Mouse (Mus musculus): ENCODE data around the gene Plbd1. TPM values are rescaled to one million over a fixed set of nuclear protein-coding genes. Genes with fewer than 3 reads are reported as not detected.

The Plbd1 gene
- polyA plus RNA-seq (2014; fragmentation: Illumina TruSeq; extraction: RNeasy Lipid Tissue Mini Kit (QIAGEN cat#74804); ENCODE audit: low read depth, low replicate concordance), result 22.2 TPM

GRCm38 (mm10) chr6:136661706-136662016, at the start of gene Plbd1:
Gene Plbd1, minus strand, starts transcription at chr6:136661928.

Other genes with a start within 250 kb of the Plbd1 start
- not detected for gene E330021D16Rik, start 246.4 kb downstream of the Plbd1 start, polyA plus RNA-seq (2014; fragmentation: Illumina TruSeq; extraction: RNeasy Lipid Tissue Mini Kit (QIAGEN cat#74804); ENCODE audit: low read depth, low replicate concordance)
- 53.1 TPM for gene Atf7ip, start 155.8 kb downstream of the Plbd1 start, polyA plus RNA-seq (2014; fragmentation: Illumina TruSeq; extraction: RNeasy Lipid Tissue Mini Kit (QIAGEN cat#74804); ENCODE audit: low read depth, low replicate concordance)
- gene Gucy2c, start 119.8 kb upstream of the Plbd1 start, polyA plus RNA-seq (2014; fragmentation: Illumina TruSeq; extraction: RNeasy Lipid Tissue Mini Kit (QIAGEN cat#74804); ENCODE audit: low read depth, low replicate concordance), result not detected
- gene Hist4h4, start 142.5 kb upstream of the Plbd1 start, polyA plus RNA-seq (2014; fragmentation: Illumina TruSeq; extraction: RNeasy Lipid Tissue Mini Kit (QIAGEN cat#74804); ENCODE audit: low read depth, low replicate concordance), result not detected
- gene H2afj, start 146.3 kb upstream of the Plbd1 start, polyA plus RNA-seq (2014; fragmentation: Illumina TruSeq; extraction: RNeasy Lipid Tissue Mini Kit (QIAGEN cat#74804); ENCODE audit: low read depth, low replicate concordance), result 11.4 TPM
- gene BC049715, start 165.7 kb upstream of the Plbd1 start, polyA plus RNA-seq (2014; fragmentation: Illumina TruSeq; extraction: RNeasy Lipid Tissue Mini Kit (QIAGEN cat#74804); ENCODE audit: low read depth, low replicate concordance), result 0.70 TPM
- gene Wbp11, start 166.3 kb upstream of the Plbd1 start, polyA plus RNA-seq (2014; fragmentation: Illumina TruSeq; extraction: RNeasy Lipid Tissue Mini Kit (QIAGEN cat#74804); ENCODE audit: low read depth, low replicate concordance), result 102 TPM
- gene Smco3, start 173.5 kb upstream of the Plbd1 start, polyA plus RNA-seq (2014; fragmentation: Illumina TruSeq; extraction: RNeasy Lipid Tissue Mini Kit (QIAGEN cat#74804); ENCODE audit: low read depth, low replicate concordance), result 0.93 TPM
- gene Art4, start 195.8 kb upstream of the Plbd1 start, polyA plus RNA-seq (2014; fragmentation: Illumina TruSeq; extraction: RNeasy Lipid Tissue Mini Kit (QIAGEN cat#74804); ENCODE audit: low read depth, low replicate concordance), result 4.3 TPM
- 110 TPM for gene Mgp, start 213.9 kb upstream of the Plbd1 start, polyA plus RNA-seq (2014; fragmentation: Illumina TruSeq; extraction: RNeasy Lipid Tissue Mini Kit (QIAGEN cat#74804); ENCODE audit: low read depth, low replicate concordance)

Data from adrenal gland, adult 10 weeks (tissue).